Mouse (Mus musculus): ENCODE measurements around the gene Peg3.

Peg3 gene

DNA sequence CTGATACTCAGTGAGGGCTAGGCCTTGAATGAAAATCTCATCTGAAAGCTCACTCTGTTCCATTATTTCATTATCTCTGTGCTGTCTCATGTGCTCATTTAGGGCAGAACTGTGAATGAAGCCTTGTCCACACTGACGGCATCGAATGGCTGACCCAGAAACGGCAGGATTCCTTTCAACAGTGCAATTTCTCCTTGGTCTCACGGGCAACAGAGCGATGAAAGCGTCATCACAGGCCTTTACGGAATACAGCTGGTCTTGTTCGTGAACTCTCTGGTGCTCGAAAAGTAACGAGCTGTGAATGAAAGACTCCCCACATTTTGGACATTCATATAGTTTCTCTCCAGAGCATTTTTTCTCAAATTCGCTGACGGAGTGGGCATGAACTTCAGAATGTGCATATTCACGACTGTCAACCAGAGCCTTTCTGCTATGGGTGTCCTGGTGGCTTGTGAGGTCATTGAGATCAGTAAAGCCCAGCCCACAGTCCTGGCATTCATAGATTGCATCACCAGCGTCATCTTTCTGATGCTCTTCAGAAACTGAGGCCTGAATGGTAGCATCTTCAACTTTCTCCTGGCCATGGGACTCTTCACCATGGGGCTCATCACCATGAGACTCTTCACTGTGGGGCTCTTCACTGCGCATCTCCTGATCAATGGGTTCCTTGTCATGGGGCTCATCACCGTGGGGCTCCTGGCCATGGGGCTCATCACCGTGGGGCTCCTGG, 21.6 kb downstream of the Peg3 start:
- no peak for DNase-seq

DNA sequence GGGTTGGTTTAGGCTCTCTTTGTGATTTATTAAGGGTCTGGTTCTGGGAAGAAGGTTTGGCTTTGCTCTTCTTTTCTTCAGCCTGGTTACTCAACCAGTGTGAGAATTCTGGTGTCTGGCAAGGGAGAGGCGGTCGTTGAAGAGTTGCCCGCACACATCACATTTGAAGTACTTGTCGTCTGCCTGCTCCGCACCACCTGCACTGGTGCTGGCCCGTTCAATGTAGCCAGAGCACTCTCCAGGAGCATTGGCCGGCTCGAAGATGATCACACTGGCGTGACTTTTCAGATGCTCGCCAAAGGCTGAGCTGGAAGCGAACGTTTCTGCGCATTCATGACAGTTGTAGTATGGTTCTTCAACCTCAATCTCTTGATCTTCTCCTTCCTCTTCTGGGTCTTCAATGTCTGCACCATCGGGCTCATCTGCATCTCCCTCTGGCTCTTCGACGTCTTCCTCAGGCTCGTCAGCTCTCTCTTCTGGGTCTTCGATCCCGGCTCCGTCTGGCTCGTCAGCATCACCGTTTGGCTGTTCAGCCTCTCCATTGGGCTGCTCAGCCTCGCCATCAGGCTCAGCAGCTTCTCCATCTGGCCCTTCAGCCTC, 22.7 kb downstream of the Peg3 start:
- no peak for DNase-seq

DNA sequence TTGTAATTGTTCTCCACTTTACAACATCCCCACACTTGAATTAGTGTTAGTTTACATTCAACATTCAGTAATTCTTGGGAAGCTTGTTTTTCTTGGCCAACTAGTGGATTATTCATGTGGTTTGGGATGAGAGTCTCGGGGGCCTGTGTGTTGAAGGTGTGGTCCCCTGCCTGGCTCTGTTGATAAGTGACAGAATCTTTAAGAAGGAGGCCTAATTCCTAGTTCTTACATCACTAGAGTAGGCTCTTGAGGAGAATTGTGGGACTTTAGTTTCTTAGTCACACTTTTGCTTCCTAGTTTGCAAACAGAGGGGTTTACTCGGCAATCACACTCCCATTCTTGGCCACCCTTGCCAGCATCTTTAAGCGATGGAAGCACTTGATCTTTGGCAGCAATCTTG, 31.0 kb downstream of the Peg3 start:
- DNase-seq = no peak

DNA sequence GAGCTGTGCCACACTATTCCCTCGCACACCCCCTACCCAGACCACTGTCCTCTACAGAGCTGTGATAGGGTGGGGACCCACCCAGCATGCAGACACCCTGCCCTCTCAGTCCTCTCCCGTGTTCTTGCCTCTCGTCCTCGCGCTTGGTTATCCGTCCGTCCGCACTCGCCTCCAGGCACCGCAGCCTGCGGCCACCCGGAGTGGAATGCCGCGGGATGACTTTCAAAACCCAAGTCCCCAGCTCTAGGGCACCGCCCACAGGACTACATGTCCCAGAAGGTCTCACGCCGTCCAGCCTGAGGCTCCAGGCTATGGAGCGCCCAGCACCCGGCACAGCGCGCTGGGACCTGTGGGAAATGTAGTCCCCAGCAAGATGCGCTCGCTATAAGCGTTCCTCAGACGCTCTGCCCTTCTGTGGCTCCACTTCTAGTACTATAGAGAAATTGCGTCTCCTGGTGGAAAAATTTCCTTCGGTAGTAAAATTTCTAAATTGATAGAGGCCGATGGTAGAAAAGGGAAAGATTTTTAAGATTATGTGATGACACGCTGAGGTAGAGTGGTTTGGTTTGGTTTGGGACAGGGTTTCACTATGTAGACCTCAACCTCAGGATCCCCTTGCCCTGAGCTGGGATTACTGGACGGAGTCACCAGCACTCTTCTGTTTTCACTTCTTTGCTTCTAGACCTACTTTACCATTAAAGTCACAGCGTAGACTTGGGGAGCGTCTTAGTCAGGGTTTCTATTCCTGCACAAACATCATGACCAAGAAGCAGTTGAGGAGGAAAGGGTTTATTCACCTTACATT, 33.8 kb downstream of the Peg3 start, which contains the start of gene Zim1:
Zim1 (minus strand) TSS at position 210 of the 805 bp plus-strand sequence.
- DNase-seq = peak; percentile 73

DNA sequence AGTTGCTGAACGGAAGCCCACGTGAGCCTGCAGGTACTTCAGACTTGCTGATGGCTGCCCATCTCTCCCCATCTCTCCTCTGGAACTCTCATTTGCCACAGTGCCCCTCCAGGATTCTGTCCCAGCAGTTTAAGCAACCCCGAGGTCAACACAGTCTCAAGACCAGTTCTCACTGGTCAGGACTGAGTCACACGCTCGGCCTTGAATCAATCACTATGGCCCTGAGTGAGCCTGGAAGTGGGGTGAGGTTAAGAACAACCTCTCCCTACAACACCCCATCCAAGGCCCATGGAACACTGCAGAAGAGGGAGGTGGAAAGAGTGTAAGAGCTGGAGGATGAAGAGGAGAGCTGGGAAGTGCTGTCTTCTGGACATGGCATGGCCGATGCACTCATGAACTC, 44.7 kb downstream of the Peg3 start:
- DNase-seq = no peak

DNA sequence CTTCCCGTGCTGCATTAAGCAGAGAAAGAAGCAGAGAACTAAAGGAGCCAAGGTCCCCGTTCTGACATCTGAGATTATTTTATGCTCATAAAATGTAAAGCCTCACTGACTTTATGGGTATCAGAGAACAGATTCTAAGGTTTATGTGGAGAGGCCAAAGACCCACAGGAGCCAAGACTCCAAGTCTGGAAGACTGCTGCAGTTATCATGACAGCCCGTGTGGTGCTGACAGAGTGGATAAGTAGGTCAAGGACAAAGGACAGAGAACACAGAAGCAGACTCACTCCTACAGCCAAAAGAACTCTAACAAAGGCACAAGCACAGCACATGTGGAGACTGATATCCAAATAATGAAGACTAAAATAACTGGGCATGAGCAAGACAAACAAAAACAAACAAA, 63.5 kb downstream of the Peg3 start:
- DNase-seq = no peak

DNA sequence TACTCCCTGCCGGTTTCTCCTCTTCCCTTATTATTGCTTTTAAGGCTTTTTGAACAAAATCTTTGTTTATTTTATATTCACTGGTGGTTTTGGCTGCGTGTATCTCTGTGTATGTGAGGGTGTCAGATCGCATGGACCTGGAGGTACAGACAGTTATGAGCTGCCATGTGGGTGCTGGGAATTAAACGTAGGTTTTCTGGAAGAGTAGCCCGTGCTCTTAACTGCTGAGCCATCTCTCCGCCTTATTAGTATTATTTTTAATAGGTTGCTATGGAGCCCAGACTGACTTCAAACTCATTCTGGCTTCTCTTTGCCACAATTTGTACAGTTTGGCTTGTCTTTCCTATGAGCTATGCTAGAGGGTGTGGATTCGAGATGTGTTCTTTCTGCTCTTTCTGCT, 66.8 kb downstream of the Peg3 start:
- no peak for DNase-seq

DNA sequence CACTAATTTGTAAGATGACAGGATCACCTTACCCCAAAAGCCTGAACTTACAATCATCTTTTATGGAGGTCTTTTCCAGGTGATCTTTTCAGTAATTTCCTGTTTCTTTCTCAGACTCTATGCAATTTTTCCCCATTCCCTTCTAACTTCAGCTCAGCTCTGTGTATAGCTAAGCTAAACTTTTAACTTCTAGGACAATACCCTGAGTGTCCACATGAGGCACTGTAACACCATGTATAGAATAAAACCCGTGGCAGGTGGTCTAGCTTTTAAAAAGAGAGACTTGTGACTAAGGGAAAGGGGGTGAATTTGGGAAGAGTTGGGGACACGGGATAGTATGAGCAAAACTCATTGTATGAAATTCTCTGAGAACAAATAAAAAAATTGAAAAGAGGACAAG, 70.6 kb downstream of the Peg3 start:
- peak; percentile 2 for DNase-seq

DNA sequence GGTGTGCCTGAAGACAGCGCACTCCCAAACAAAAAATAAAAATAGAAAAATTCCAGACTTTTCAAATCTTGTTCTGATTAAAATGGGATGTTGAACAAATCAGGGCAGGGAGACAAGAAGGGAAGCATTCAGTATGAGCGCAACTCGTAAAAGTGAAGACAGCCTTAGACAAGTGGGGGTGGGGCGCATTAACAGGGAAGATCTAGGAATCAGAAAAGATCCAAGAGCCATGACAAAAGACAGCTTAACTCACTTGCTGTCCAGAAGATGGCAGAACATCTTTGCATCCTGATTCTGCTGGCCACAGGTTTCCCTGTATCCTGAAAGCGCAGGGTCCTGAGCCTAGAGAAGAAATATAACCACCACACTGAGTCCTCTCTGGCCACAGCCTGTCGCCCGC, 71.6 kb downstream of the Peg3 start:
- no peak for DNase-seq
